Mouse (Mus musculus) cerebellum, adult 9-11 months (tissue): Measurements from ENCODE around the gene Cnpy3.

Source experiments
- DNase-seq: peaks from one replicate; pipeline ENCODE4 v3.0.0; 2022

Gene Cnpy3

DNA sequence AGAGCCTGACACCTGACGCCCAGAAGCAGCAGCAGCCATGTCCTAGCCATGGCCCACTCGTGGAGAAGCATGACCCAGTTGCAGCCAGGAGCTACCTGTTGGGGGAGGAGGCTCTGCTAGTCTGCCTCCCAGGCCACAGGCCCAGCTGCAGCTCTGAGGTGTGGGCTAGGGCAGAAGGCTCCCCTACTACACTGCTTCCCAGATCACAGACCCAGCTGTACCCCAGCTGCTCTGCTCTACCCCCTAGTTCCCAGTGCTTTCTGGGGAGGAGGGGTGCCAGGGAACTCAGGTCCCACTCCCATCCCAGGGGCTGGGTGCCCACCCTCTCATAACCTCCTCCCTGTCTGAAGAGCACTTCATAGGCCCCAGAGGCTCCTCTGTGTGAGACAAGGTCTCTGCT lies 11.5 kb upstream of the Cnpy3 start, which contains the start of gene Ptcra:
Gene Ptcra, minus strand, starts transcription at position 169 of the 400 bp plus-strand sequence.
- no peak for DNase-seq

DNA sequence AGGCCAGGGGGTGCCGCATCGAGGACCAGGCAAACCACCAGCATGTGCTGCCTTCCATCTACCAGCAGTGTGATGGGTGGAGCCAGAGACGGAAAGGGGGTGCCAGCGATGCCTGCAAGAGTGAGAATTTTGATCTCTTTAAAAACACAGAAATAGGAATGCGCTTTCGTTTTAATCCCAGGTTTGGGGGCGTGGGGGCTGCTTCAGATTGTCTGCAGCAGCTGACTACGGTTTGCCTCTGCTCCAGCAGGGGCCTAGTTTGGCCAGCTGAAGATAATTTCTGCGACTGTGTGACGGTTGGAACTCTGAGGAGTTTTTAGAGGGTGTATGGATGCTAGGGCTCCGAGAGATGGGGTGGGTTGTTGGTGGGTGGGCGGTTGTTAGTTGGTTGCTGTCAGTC lies 6.7 kb upstream of the Cnpy3 start:
- no peak for DNase-seq

DNA sequence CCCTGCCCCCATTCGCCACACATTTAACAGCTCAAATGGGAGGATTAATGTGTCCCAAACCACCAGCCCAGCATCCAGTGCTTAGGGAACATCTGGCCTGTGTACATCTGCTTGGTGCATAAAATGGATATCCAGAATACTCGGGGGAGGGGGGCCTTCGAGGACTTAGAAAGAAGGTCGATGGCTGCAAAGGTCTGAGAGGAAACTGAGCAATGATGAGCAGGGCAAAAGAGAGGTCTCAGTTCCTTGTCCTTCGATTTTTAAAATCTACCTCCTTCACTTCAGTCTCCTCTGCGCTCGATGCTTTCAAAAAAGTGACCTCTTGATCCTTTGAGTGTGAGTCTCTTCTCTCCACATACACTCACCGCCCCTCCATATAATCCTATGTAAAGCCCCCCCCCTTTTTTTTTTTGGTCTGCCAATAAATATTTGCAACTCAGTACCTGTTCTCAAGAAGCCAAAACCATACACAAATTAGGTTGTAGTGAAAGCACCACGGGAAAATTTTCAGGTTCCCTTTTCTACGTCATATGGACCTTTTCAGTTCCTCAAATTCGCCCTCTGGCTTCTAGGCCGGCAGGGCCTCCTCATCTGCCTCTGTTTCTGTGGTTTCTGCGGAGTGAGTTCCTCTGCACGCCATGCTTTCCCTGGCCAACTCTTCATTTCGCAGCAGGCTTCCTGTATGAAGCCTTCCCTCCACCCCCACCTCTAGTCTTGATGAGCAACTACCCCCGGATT lies 789 bp downstream of the Cnpy3 start:
- DNase-seq: no peak

DNA sequence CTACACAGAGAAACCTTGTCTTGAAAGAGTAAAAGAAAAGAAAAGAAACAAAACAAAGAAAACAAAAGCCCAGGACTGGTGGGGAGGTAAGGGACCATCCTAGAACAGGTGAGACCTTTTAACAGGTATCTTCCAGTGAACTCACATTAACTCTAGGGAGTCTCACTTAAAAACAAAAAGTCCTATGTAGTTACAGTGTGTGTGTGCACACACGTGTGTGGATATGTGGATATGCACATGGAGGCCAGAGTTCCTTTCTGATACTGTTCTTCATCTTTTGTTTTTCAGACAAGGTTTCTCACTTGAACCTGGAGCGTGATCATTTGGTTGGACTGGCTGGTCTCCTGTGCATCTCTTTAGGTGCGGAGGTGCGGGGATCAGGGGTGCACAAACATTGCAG lies 1.4 kb downstream of the Cnpy3 start:
- DNase-seq: no peak

DNA sequence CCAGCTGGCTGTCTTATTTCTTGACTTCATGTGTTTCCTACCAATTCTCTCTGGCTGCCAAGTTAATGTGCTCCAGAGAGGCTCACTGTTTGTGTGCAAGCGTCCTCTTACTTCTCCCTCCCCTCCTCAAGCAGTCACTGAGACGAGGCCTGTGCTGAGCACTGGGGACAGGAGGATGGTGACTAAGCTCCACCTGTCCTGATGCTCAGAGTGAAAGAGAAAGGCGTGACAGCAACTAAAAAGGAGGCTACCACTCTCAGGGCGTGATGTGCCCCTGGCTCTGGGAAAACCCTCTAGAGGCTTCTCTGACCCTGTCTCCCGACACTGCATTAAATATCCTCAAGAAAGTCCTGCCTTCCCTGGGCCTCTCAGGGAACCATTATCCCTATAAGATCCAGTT lies 2.7 kb downstream of the Cnpy3 start:
- DNase-seq: no peak

DNA sequence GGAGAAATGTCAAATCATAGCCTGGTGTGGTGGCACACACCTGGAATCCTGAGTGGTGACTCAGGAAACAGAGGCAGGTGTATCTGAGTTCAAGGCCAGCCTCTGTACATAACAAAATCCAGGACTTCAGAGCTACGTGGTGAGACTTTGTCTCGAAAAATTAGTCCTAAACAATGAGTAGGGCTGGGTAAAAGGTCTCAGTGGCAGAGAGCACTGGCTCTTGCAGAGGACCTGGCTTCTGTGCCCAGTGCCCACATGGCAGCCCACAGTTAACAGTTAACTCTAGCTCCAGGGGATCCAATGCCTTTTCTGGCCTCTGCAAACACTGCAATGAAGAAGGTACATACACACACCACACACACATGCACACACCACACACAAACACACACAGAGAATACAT lies 4.2 kb downstream of the Cnpy3 start:
- no peak for DNase-seq

DNA sequence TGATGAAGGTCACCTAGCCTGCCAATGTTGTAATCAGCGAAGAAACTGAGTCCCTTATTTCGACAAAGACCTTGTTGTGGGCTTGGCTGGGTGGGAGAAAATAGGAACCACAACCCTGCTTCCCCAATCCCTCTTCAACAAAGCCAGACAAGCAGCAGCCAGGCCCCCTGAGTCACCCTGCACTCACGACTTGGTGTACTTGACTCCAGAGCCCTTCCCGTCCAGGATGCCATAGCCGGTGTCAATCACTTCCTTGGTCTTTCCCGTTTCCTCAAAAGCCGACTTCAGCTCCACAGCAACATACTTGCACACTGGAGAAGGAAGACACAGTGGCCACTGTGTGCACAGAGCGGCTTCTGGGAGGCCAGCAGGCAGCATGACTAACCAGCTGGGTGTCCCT lies 4.8 kb downstream of the Cnpy3 start:
- no peak for DNase-seq

DNA sequence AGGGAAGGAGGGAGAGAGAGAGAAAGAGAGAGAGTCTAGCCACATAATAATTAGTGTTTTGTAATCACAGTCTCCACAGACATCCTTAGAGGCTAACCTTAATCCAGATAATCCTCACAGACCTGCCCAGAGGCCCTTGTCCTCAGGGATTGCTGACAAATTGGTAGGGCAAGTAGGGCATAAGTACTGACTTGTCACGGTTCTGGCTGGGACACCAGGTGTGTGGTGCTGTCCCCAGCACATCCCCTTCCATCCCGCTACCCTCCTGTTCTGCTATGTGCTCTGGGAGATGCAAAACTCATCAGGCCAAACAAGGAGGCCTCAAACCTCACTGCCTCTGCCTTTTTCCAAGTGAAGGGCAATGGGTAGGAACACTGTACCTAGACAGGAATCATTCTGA lies 6.5 kb downstream of the Cnpy3 start:
- no peak for DNase-seq

DNA sequence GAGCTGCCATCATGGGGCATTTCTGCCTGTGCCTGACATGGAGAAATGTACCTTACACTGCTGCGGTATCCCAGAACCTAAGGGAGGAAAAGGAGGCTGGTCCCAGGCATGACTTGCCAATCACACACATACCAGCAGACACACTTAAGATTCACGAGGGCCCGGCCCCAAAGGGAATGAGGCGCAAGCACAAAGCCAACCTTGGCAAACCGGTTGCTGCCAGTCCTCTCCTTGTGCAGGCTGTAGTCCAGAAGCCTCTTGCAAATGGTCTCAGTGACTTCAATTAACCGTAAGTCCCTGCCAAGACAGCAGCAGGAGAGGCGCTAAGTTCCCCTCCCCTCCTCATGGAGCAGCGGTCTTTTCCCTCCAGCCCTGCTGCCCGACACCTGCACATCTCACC lies 9.0 kb downstream of the Cnpy3 start:
- no peak for DNase-seq

DNA sequence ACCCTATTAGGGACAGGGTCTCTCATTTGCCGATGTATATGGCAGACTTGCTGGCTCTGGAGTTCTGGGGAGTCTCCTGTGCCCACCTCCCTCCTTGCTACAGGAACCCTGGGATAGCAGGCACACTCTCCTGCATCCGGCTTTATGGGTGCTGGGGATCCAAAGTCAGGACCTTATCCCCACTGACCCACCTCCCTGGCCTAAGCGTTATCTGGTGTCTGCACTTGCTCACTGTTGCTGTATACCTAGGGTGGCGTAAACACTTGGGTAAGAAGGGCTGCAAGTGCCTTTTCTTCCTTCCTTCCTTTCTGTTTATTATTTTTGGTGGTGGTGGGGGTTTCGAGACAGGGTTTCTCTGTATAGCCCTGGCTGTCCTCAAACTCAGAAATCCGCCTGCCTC lies 10.7 kb downstream of the Cnpy3 start:
- no peak for DNase-seq

DNA sequence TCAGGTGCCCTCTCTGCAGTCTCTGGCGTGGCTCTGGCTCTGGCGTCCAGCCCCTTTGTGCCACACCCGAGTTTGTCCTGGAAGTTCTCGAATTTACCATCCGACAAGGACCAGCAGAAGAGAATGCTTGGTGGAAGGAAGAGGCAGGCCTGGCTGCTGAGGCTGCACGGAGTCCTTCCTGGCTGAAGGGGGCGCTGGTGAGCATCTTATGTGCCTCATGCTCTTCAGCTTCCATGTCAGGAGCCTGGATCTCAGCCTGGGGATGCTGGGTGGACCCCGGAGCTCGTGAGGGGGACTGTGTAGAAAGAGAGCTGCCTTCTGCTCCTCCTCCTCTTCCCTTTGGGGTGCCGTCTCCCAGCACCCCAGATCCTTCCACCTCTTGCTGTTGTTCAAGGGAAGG lies 15.9 kb downstream of the Cnpy3 start:
- DNase-seq: no peak

DNA sequence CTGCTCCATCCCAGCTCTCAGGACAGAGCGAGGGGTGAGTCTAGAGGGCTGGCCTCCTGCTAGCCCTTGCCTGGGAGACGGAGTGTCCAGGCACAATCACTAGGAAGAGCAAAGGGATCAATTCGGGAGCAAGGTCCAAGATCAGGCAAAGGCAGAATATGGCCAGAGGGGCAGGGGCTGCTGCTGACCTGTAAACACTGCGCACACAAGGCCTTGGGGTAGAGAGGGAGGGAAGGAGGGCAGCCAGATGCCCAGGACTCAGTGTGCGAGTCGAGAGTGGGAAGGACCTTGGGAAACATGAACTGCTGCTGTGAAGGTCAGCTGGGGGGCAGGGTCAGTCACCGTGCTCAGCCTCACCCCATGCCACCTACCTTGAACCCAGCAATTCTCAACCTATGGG lies 16.7 kb downstream of the Cnpy3 start:
- no peak for DNase-seq

DNA sequence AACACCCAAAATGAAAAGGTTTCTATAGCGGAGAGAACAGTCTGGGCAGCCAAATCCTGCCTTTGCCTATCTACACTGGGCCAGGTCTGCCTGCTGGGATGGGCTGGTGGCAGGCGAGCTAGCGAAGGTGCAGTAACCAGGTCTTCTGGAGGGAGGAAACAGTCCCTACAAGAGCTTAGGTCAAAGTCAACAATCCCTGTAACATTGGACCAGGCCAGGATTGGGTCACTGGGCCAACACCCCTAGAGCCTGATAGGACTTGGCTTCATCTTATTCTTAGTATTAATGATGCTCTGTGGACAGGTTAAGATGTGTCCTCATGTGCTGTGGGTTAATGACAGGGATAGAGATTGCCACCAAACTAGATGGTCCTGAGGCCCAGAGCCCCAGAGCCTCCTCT lies 18.0 kb downstream of the Cnpy3 start:
- DNase-seq: no peak

DNA sequence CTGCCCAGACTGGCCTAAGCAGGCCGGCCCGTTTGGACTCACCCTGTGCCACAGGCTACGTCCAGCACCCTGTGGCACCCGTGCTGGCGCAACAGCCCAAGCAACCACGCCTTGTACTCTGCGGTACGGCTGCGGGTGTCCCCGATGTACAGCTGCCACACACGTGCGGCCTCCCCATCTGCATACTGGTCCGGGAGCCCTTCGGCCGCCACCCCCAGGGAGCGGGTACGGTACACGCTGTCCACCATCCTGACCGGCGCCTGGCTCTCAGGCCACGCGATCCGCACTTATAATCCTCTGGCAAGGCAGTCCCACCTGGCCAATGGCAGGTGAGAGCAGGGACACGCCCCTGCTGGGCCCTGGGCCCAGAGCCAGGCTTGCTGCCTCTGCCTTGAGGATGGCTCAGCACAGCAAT lies 23.1 kb downstream of the Cnpy3 start, which contains the start of gene Gnmt:
Gene Gnmt, minus strand, starts transcription at position 265 of the 415 bp plus-strand sequence.
- peak; percentile 91 for DNase-seq

DNA sequence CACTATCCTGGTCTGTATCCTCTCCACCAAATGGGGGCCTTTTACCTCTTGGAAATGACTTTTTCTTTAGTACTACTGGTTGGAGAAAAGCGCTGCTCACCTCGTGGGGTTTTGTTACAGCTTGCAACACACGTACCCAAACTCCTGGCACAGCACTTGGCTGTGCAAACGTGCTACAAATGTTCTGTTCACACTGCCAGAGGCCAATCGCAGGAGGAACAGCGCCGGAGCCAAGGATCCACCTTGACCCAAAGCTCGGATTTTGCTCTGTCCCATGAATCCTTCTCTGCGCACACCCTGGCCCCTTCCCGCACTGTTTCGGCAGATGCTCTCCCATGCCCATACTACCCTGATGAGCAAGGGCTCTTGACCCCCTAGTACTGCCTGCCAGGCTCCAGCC lies 23.5 kb downstream of the Cnpy3 start:
- no peak for DNase-seq

DNA sequence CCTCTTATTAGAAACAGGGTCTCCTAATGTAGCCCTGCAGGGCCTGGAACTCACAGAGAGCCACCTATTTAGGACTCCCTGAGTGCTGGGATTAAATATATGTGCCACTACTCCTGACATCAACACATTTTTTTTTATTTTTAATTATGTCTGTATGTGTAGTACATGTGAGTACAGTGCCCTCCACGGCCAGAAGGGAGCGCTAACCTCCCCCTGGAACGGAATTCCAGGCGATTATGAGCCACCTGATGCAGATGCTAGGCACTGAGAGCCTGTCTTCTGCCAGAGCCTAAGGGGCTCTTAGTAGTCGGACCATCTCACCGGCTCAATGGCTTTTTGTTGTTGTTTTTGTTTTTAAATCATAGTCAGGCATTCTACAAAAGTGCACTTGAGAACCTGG lies 24.0 kb downstream of the Cnpy3 start:
- DNase-seq: no peak

DNA sequence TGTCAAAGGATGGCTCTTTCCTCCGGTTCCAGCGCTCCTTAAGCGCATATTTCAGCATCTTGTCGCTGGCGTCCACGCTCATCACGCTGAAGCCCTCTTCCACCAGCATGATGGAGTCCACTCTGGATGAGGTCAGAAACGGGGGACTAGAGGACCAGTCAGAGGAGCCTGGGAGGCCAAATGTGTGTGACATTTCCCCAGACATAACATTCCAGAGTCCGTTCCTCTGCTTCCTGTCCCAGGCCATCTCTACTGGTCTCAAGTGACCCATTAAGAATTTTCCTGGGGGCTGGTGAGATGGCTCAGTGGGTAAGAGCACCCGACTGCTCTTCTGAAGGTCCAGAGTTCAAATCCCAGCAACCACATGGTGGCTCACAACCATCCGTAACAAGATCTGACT lies 24.7 kb downstream of the Cnpy3 start:
- DNase-seq: no peak

DNA sequence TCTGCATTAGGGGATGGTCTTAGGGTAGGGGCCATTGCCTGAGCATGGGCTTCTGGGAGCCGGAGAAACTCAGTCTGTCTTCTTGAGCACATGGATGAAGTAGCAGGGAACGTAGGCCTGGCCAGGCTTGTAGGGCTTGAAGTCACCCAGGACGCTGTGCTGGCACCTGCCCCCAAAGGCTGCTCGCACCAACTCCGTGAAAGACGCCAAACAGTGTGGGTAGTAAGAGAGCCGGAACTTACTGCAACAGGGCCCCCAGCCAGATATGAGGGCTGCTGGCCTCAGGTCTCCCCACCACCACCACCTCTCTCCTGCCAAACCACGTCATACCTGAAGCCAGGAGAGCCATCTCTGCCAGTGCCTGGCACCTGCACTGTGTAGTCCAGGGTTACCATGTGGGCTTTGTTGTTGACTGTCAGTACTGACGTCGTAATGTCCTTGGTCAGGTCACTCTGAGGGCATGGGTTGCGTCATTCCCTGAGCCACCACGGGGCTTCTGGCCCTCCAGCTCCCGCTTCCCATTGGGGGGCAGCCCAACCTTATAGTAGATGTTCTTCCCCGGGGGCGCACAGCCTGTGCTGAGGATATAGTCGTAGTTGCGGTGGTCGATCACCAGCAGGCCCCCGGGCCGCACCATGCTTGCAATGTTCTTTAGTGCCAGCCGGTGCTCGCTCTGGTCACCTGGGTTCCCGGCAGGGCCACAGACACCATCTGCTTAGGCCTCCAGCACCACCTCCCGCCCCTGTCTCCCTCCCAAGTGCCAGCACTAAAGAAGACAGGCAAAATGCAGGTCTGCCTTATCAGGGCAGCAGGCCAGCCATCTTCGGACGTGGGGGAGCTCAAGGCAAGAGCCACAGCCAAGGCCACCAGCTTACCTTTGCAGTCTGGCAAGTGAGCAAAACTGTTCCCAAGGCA lies 26.0 kb downstream of the Cnpy3 start:
- DNase-seq: peak; percentile 91

DNA sequence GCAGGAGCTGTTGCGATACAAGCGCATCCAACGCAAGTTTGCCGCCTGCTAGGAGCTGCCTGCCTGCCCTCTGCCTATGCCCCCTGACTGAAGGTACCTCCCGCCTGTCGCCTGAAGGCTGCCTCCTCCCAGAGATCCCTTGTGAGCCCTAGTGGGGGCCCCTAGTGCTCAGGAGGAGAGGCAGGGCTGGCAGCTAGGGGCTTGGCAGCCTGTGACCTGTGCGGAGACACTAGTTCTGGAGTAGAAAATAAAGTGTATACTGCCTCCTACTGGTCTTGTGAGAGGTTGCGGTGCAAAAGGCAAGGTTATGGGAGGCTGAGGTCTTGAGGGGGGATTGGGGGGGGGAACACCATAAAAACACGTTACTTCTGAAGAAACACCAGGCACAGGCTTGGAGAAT lies 26.7 kb downstream of the Cnpy3 start:
- DNase-seq: peak; percentile 68

DNA sequence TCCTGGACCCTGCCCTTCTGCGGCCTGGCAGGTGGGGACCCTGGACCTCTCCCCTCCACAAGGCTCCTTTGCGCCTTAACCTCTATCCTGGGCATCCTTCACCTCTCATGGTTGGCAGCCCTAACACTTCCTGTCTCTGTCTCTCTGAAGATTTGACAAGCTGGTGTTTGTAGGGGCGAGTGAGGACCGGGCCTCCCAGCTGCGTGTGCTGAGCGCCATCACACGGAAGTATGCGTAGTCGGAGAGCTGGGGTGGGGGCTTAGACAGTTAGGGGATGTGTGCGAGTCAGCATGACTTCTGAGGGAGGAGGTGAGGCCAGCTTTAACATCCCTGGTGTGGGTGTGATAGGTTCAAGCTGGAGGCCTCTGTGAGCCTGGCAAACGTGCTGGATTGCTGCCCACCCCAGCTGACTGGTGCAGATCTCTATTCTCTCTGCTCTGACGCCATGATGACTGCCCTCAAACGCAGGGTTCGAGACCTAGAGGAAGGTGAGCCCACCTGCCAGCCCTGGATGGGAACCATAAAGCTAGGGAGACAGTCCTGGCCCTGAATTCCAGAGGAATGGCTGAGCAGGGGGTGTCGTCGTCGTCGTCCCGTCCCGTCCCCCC lies 27.4 kb downstream of the Cnpy3 start:
- peak; percentile 55 for DNase-seq

DNA sequence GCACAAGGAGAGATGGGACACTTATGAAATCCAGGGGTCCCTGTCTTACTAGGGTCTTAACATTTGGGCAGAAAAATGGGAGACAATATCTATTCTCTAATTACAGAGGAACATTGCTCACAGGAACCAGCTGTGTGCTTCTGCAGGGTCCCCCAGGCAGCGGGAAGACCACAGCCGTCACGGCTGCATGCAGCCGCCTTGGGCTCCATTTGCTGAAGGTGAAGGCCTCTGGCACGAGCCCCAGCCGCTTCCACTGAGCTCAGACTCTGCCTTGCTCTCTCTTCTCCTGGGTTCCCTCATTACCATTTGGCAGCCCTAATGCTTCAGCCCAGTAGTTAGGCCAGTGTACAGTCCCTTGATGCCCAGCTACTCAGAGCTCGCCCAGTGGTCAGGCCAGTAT lies 30.9 kb downstream of the Cnpy3 start:
- no peak for DNase-seq

DNA sequence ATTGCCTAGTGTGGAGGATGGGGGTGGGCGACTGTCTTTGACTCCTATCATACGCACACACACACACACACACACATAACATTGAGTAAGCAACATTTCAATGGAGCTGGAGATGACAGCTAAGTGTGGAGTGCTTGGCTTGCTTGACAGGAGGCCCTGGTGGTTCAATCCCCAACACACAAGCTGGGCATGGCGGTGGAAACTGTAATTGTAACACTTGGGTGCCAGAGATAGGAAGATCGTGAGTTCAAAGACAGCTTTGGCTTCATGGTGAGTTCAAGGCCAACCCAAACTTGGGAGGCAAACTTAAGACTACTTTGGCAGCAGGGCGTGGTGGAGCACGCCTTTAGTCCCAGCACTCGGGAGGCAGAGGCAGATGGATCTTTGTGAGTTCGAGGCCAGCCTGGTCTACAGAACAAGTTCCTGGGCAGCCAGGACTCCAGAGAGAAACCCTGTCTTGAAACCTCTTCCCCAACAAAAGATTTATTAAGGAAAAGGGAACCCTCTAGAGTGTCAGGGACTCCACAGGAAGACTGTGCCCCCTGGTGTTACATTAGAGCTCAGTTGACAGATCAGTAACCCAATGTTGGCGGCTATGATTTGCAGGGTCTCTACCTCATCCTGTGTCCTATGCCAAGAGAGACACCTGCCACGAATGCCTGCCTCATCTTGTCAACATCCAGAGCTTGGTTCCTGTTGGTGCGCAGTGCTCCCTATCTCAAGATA lies 37.1 kb downstream of the Cnpy3 start:
- no peak for DNase-seq

DNA sequence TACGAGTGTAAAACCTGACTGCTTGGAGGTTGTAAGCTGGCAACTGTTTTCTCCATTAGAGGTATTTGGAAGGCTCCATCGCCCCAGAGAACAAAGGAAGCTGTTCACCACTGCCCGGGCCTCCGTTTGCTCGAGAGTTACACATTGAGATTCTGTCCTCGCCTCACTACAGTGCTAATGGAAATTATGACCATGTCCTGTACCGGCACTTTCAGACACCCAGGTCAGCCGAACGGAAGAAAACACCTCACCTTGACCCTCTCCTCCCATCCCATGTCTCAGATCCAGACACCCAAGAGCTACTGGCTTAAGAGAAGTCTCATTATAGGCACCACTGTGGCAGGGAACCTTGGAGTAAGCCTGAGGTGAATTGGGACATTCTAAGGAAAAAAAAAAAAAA lies 38.2 kb downstream of the Cnpy3 start:
- no peak for DNase-seq
